Mouse (Mus musculus) midbrain, embryonic 10.5 days (tissue): ENCODE measurements at regions not wholly inside any gene's neighbourhood (a gene's known extent, or its start where the extent isn't known, plus 50 kb on each side); places are given as distances from the start of the nearest gene placed in this dataset.
A peak's percentile ranks its signal among the peaks of the same experiment; 100 is the strongest.

Source experiments
- DNase-seq: peaks from one replicate; pipeline ENCODE4 v3.0.0-alpha.2; 2017; ENCODE audit warnings: low spot score
- H3K27ac ChIP-seq: fragments of 300-500 bp; sonication (generic); replicated peaks from 2 replicates; pipeline ENCODE4 v1.5.1; 2016; ENCODE audit warnings: mild to moderate bottlenecking
- H3K27me3 ChIP-seq: fragments of 300-500 bp; sonication (generic); 2 replicates; pipeline ENCODE4 v1.6.1; 2016; ENCODE audit warnings: low read depth, mild to moderate bottlenecking; ENCODE audit not compliant: poor library complexity, severe bottlenecking
- H3K36me3 ChIP-seq: fragments of 300-500 bp; sonication (generic); 2 replicates; pipeline ENCODE4 v1.6.1; 2016; ENCODE audit warnings: mild to moderate bottlenecking, moderate library complexity
- H3K4me1 ChIP-seq: fragments of 300-500 bp; sonication (generic); 2 replicates; pipeline ENCODE4 v1.6.1; 2016
- H3K4me3 ChIP-seq: fragments of 300-500 bp; sonication (generic); 2 replicates; pipeline ENCODE4 v1.5.1; 2016; ENCODE audit warnings: mild to moderate bottlenecking, moderate library complexity
- H3K9me3 ChIP-seq: fragments of 300-500 bp; sonication (generic); replicated peaks from 2 replicates; pipeline ENCODE4 v1.6.1; 2016; ENCODE audit warnings: mild to moderate bottlenecking
- WGBS: fragments of 180-500 bp; shearing (Covaris S2); methylation state at CpG from one replicate; pipeline ENCODE4 v1.1.7; 2016; 5-methylcytosine and 5-hydroxymethylcytosine counted together

DNA sequence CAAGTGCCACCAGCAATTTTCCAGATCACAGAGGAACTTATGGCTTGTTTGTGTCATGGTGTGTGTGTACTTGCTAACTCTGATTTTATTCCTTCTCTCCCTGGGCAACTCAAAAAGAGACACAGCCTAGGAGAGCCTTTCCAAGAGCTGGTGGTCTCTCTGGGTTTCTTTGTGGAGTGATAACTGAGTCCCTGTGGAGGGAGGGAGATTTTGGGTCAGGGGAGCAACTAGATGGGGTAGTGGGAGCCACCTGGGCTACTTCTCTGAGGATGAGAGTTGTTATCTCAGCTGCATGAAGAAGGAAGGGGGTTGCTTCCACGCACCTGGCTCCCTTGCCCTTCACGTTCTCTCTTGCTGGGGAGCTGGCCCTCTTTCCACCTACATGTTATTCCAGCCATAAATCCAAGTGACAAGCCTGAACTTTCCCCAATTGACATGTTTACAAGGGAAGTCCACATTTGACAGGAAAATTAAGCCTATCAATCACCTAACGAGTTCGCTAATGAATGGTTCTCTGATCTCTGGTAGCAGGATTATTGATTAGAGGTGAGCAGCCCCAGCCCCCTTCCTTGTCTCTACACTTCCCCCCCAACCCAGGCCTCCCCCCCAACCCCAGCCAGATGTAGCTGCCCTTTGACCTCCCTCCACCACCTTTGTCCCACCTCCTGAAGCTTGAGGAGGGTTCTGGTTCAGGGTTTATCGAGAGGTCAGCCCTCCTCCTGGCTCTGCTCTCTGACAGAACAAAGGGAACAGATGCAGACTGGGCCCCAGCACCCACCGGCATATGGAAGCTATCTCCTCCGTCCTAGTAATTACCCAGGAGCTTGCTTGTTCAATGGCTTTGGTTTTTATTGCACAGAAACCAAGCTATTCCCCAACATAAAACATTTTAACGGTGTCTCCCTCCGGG is 304.4 kb upstream of the Zfp703 start:
- H3K36me3 ChIP-seq: no peaks in the 10 kb centered on the region
- no peaks in the 10 kb centered on the region for H3K27me3 ChIP-seq
- H3K4me3 ChIP-seq: no peak overlapping the region
- H3K27ac ChIP-seq: peak overlapping the region; percentile 52
- WGBS: 51% methylated on average over 9 of the region's 9 CpGs
- peaks cover 16% of the 10 kb centered on the region for H3K4me1 ChIP-seq
- H3K9me3 ChIP-seq: no peaks in the 10 kb centered on the region
- DNase-seq: no peak

DNA sequence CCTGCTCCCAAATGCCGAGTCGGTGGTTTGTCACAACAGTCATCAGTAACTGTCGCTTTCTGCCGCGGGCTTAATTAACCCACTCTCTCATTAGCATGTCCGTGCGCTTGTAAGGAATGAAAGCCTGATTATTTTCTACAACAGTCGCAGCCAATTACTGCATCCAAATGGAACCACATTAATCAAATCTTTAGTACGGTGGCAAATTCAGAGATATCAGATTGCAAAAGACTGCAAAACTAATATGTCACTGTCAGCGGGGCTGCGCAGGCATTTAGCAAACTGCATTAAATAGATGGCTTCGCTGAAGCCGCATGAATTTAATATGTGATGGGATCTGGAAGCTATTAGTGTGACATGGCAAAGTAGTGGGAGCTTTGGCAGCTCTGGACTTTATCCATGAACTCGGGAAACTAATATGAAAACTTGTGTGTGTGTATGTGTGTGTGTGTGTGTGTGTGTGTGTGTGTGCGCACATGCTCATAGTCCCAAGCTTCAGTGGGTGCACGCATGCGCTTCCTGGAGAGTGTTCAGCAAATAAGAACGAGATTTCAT is 299.5 kb upstream of the Zfp703 start:
- DNase-seq: no peak
- Histone ChIP-seq H3K4me1 (peaks cover 11% of the 10 kb centered on the region), H3K4me3 (no peak overlapping the region), H3K27ac (no peak overlapping the region), H3K9me3 (no peaks in the 10 kb centered on the region), H3K36me3 (no peaks in the 10 kb centered on the region), H3K27me3 (no peaks in the 10 kb centered on the region)
- 88% methylated on average over 18 of the region's 18 CpGs for WGBS

DNA sequence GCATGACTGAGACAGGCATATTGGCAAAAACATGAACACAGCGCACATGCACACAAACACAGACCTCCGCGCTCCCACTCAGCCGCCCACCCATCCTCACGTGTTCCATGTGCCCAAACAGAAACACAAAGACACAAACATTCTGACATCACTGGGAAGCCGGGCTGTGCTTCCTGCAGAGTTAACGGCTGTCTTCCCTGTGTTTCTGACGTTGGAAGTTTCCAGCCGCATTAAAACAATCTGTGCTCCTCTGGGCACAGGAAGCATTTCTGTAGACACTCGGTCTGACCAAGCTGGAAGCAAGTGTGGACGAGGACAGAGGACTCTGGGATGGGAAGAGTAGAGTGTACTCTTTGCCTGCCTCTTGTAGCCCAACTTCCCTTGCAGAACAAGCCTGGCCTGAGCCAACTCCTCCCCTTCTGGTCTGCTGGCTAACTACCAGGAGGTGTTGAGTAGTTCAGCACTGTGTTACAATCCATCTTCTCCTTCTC is 296.2 kb upstream of the Zfp703 start:
- Histone ChIP-seq H3K4me3 (no peak overlapping the region), H3K9me3 (no peaks in the 10 kb centered on the region), H3K27ac (no peak overlapping the region), H3K36me3 (no peaks in the 10 kb centered on the region), H3K4me1 (no peaks in the 10 kb centered on the region), H3K27me3 (no peaks in the 10 kb centered on the region)
- no peak for DNase-seq
- 84% methylated on average over 11 of the region's 11 CpGs for WGBS

DNA sequence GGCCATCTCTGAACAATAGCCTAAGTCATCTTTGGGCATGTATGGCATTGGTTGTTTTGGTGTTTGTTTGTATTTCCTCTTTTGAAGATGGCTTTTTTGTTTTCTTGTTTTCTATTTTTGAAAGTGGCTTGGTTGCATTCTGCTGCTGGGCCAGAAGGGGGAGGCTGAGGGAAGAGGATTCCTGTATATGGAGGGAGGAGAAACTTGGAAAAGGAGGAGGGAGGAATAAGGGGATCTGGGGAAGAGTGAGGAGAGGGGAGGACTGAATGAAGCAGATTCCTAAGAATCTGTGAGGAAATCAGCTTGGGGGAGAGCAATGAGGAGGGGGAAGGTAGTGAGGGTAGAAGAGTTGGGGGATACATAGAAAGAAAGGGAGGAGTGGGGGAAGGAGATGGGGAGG is 290.0 kb upstream of the Zfp703 start:
- no peaks in the 10 kb centered on the region for H3K9me3 ChIP-seq
- no peaks in the 10 kb centered on the region for H3K4me1 ChIP-seq
- no peaks in the 10 kb centered on the region for H3K36me3 ChIP-seq
- DNase-seq: peak; percentile 36
- no peak overlapping the region for H3K27ac ChIP-seq
- H3K27me3 ChIP-seq: no peaks in the 10 kb centered on the region
- H3K4me3 ChIP-seq: no peak overlapping the region

DNA sequence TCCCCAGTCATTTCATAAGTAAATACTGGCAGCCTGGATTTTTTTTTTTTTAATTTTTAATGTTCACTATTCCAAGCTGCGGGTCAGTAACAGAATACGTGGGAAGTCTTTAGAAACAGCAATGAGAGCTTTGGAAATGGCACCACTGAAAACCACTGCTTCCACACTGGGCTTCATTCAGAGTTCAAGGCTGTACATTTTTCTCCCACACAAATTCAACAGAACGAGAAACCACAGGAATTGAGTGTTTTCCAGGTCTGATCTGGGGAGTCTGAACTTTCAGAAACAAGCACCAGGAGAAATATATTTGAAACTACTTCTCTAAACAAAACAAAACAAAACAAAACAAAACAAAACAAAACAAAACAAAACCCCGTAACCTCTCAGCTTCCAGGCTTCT is 289.1 kb upstream of the Zfp703 start:
- WGBS: 90% methylated on average over 4 of the region's 4 CpGs
- H3K4me1 ChIP-seq: no peaks in the 10 kb centered on the region
- H3K27ac ChIP-seq: no peak overlapping the region
- no peaks in the 10 kb centered on the region for H3K27me3 ChIP-seq
- no peaks in the 10 kb centered on the region for H3K36me3 ChIP-seq
- no peak for DNase-seq
- no peak overlapping the region for H3K4me3 ChIP-seq
- H3K9me3 ChIP-seq: no peaks in the 10 kb centered on the region

DNA sequence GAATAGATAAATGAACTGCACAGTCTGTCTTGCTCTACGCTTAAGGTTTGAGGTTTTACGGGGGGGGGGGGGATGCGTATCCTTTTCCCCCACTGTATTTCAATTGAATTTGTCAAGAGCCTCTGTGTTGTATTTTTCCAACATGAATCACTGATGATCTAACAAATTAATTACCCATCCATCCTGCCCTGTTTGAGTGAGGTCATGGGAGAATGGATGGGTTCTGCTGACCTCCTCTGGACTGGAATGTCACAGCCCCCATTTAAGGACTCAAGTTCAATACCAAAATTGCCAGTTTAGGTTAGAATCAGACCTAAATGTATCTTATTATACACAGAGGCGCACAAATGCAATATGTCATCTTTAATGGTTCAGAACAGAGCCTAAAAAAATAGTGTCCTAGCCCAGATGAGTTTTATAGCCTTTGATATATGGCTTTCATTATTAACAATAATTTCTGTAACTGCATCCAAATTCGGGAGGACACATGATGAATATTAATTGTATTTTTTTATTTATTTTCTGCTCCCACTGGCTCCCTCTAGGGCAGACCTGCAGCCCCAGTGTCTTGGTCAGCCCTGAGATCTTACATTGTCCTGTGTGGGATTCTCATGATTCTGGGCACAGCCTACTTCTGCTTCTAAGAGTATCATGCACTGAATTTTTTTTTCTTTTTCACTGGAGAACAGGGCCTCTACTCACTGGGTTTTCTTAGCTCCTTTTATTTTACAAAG is 288.2 kb upstream of the Zfp703 start:
- DNase-seq: no peak
- Histone ChIP-seq H3K27me3 (no peaks in the 10 kb centered on the region), H3K36me3 (no peaks in the 10 kb centered on the region), H3K4me3 (no peak overlapping the region), H3K27ac (no peak overlapping the region), H3K9me3 (no peaks in the 10 kb centered on the region), H3K4me1 (no peaks in the 10 kb centered on the region)
- WGBS: 90% methylated on average over 5 of the region's 5 CpGs

DNA sequence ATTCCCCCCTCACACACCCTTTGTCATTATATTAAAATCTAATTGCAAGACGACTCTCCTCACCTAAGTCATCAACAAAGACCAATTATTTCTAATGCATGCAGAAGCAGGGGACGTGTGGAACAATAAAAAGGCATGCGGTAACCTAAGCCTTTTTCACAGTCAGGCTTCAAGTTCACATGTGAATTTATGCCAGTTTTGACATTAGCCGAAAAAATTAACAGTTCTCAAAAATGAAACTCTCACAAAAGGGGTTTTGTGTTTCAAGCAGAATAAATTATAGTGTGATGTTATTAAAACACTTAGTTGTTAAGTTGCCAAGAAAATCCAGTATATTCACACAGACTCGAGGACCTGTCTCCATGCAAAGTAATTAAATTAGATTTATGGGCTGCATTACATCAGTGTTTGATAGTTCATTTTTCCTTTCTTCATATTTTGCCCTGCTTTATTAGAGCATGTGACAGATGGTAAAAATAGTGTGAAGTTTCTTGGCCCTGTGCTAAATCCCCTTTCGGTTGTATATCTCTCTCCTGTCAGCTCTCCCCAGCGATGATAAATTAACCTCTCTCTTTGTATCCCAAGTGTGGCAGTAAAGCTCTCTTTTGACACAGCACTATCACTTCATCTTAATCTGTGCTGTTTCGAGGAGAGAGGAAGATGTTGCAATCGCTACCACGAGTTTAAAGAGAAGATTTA is 287.5 kb upstream of the Zfp703 start:
- 77% methylated on average over 10 of the region's 10 CpGs for WGBS
- Histone ChIP-seq H3K9me3 (no peaks in the 10 kb centered on the region), H3K4me3 (no peak overlapping the region), H3K27me3 (no peaks in the 10 kb centered on the region), H3K4me1 (no peaks in the 10 kb centered on the region), H3K36me3 (no peaks in the 10 kb centered on the region), H3K27ac (no peak overlapping the region)
- DNase-seq: no peak

DNA sequence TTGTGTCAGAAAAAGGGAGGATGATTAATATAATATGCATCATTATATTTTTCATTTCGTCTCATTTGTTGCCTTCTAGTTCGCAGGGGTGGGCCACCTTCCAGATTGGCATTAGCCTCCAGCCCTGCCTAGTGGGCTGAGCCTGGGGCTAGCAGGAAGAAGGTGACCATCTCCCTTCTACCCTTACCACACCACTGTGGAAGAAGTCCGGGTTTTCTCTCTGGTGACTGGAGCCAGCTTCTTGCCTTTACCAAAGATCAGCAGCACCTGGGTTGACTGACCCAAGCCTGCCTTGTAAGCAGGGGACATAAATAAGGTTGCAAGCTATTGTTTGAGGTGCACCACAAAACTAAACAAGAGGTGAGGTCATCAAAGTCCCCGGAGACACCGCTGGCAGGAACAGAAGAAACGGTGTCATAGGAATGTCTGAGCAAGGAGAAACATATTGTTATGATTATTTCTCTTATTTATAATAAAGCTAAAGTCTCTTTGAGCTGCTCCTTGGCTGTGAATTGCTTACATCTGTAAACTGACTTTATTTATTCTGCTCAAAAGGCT is 286.9 kb upstream of the Zfp703 start:
- H3K9me3 ChIP-seq: no peaks in the 10 kb centered on the region
- no peak for DNase-seq
- H3K27ac ChIP-seq: no peak overlapping the region
- no peaks in the 10 kb centered on the region for H3K4me1 ChIP-seq
- no peak overlapping the region for H3K4me3 ChIP-seq
- no peaks in the 10 kb centered on the region for H3K36me3 ChIP-seq
- 88% methylated on average over 6 of the region's 6 CpGs for WGBS
- H3K27me3 ChIP-seq: no peaks in the 10 kb centered on the region

DNA sequence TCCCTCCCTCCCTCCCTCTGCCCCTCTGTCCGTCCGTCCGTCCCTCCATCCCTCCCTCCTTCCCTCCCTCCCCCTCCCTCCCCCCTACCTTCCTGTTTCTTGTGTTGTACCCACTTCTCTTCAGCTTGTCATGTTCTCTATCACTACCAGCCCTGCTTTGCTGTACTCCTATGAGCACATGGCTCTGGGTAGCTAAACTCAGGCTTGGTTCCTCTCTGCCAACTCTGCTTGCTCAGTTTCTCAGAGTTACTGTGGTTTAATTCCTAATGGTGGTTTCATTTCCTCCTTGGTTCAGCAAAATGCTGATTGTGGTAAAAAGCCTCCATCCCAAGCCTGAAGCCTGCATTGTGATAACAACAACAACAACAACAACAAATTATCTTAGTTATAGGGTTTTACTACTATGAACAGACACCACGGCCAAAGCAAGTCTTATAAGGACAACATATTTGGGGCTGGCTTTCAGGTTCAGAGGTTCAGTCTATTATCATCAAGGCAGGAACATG is 279.5 kb upstream of the Zfp703 start:
- no peak for DNase-seq
- Histone ChIP-seq H3K27me3 (no peaks in the 10 kb centered on the region), H3K36me3 (no peaks in the 10 kb centered on the region), H3K27ac (no peak overlapping the region), H3K4me3 (no peak overlapping the region), H3K9me3 (no peaks in the 10 kb centered on the region), H3K4me1 (no peaks in the 10 kb centered on the region)
- 88% methylated on average over 1 of the region's 4 CpGs for WGBS

DNA sequence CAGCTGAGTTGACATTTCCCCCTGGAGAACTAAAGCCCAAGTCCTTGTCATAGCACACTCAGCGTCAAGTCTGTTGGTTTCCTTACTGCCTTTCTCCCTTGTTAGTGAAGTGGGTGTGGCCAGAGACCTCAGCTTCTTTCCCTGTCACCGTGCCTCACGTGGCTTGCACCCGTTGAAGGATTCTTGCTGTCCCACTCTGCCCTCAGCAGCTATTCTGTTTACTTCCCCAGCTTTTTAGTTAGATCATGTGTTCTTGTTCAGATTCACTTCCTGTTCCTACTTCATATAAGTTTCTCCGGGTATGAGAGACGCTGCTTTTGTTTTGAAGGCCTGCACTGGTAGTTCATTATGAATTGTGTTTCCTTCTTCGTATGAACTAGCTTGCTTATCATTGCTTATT is 278.5 kb upstream of the Zfp703 start:
- no peaks in the 10 kb centered on the region for H3K9me3 ChIP-seq
- H3K4me1 ChIP-seq: no peaks in the 10 kb centered on the region
- H3K36me3 ChIP-seq: no peaks in the 10 kb centered on the region
- no peak overlapping the region for H3K27ac ChIP-seq
- H3K4me3 ChIP-seq: no peak overlapping the region
- 79% methylated on average over 7 of the region's 7 CpGs for WGBS
- no peak for DNase-seq
- H3K27me3 ChIP-seq: no peaks in the 10 kb centered on the region

DNA sequence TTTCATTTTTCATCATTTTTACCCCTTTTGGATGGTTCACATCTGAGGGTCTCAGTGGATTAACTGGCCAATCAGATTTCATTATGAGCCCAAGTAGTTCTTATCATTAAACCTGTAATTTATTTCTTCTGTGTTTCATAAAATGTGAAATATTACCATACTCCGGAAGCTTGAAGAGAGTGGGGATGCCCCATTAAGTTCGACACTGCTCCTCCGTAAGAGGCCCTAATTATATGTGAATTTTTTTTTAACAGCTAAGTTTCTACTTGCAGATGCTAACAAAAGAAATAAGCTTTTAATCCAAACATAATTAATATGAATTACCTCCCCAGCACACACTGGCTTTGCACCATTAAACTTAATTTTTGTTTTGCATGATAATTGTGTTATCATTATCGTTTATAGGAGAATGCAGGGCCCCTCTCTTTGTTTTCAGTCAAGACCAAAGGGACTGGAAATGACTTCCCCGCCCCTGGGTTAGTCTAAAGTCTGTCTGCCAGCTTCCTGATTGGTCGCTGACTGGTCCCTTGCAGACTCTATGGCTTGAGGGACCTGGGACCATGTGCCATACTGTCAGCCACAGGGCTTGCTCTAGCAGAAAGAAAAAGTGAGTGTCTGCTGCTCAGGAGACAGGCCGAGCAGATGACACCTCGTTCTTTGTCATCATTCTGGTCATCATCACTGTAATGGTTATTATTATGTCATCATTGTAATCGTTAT is 270.9 kb upstream of the Zfp703 start:
- Histone ChIP-seq H3K4me1 (peaks cover 11% of the 10 kb centered on the region), H3K27me3 (no peaks in the 10 kb centered on the region), H3K36me3 (no peaks in the 10 kb centered on the region), H3K4me3 (no peak overlapping the region), H3K9me3 (no peaks in the 10 kb centered on the region), H3K27ac (no peak overlapping the region)
- 71% methylated on average over 9 of the region's 9 CpGs for whole genome bisulfite sequencing
- no peak for DNase-seq

DNA sequence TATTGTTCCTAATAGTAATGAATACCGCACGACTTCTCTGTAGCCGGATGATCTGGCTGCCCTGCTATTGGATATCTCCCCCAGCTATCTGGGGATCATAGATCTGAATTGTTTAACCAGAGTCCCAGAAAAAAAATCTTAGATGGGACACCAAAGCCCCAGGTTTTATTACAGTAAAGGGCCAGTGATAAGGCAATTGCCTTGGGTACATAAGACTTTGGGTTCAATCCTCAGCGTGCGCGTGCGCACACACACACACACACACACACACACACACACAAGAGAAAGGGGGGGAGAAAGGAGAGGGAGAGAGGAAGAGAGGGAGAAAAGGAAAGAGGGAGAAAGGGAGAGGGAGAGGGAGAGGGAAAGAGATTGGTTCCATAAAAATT is 270.4 kb upstream of the Zfp703 start:
- H3K36me3 ChIP-seq: no peaks in the 10 kb centered on the region
- H3K4me1 ChIP-seq: peaks cover 11% of the 10 kb centered on the region
- H3K9me3 ChIP-seq: no peaks in the 10 kb centered on the region
- H3K27me3 ChIP-seq: no peaks in the 10 kb centered on the region
- no peak overlapping the region for H3K27ac ChIP-seq
- no peak for DNase-seq
- WGBS: 94% methylated on average over 7 of the region's 7 CpGs
- no peak overlapping the region for H3K4me3 ChIP-seq
